Mouse (Mus musculus): ENCODE measurements at regions not wholly inside any gene's neighbourhood (a gene's known extent, or its start where the extent isn't known, plus 50 kb on each side); places are given as distances from the start of the nearest gene placed in this dataset.
A peak's percentile ranks its signal among the peaks of the same experiment; 100 is the strongest.

GRCm38 (mm10) chr13:92911660-92912284, 67.2 kb downstream of the Mtx3 start:
- DNase-seq (ENCODE audit: low spot score in 2 of 2): peak in 1 of 2 experiments; percentile 4

DNA sequence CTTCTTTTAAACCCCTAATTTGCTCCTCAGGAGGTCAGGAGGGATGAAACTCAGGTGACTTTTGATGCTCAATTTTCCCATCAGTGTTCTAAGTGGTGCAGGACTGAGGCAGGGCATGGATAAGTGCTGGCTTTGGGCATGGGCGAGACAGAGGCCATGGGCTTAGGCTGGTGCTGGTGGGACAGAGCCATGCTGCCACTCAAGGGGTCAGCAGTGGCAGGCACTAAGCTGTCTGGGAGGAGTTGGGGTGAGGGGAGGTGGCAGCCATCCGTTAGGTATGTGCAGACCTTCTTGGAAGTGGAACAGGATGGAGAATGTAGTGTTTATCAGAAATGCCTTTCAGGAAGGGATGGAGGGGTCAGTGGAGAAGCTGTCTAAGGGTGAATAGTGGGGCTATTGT, 68.1 kb downstream of the Mtx3 start:
- peak in 1 of 2 experiments; percentile 6 for DNase-seq (ENCODE audit: low spot score in 2 of 2)

DNA sequence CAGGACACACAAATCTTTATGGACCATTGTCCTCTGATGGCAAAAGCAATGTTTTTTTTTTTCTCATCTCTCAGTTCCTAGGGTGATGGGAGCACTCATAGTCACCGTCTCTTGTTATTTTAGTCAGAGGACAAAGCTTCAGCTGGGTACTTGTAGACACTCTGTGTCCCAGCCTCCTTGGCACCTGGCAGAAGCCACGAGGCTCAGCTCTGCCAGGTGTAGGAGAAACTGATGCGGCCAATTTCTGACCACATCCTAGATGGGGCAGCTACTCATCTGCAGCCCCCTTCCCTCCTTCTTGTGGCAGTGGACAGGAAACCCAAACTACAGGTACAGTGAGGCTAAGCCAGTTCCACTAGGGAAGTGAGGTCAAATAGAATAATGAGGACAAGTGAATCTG, 70.1 kb downstream of the Mtx3 start:
- DNase-seq (ENCODE audit: low spot score in 2 of 2): no peak

GRCm38 (mm10) chr13:92915221-92915839, 70.8 kb downstream of the Mtx3 start:
- no peak for DNase-seq (ENCODE audit: low spot score in 2 of 2)

GRCm38 (mm10) chr13:92915948-92916710, 71.6 kb downstream of the Mtx3 start:
- DNase-seq (ENCODE audit: low spot score in 2 of 2): peak in 1 of 2 experiments; percentile 5

DNA sequence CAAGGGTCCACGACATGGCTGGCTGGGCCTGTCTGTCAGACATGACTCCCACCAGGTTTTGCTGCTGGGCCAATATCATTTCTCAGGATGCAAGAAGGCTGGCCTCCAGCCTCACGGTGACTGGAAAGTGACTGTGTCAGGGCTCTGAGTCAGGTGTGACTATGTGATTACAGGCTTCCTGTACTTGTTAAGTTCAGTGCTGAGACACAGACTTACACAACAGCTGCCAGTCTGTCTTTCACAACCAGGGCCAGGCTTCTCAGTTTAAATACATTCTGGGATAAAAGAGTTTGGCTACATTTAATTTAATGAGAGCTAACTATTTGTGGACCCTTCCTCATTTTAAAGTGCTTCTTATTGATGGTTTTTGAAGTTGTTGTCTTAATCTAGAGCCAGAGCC, 75.3 kb downstream of the Mtx3 start:
- DNase-seq (ENCODE audit: low spot score in 2 of 2): no peak

DNA sequence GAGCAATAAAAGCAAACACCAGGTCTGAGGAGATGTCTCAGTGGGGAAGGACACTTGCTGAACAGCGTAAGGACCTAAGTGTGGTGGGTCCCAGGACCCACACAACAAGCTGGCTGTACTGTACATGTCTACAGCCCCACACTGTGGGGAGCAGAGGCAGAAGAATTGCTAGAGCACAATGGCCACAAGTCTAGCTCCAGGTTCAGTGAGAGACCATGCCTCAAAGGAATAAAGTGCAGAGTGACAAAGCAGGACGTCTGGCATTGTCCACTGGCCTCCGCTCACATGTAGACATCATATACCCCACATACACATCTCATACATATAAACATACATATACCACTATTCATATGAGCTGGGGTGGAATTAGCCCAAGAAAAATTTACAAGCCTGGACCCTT, 77.4 kb downstream of the Mtx3 start:
- no peak for DNase-seq (ENCODE audit: low spot score in 2 of 2)

DNA sequence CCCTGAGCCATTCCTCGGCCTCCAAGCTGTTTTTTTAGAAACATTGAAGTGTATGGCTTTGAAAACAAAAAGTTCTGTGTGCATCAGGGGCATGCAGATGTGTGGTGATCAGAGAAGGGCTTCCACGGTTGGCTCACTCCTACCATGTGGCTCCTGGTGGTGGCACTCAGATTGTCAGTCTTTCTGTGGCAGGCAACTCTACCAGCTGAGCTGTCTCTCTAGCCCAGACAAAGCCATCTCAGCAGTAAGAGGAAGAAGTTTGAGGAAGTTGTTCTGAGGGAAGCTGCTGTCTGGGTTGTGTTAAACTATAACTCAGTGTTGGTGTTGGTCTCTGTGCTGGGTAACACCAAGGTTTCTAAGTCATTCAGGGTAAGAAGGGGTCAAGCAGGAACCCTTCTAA, 78.9 kb downstream of the Mtx3 start:
- peak; percentile 7 to 46 for DNase-seq (ENCODE audit: low spot score in 2 of 2)

DNA sequence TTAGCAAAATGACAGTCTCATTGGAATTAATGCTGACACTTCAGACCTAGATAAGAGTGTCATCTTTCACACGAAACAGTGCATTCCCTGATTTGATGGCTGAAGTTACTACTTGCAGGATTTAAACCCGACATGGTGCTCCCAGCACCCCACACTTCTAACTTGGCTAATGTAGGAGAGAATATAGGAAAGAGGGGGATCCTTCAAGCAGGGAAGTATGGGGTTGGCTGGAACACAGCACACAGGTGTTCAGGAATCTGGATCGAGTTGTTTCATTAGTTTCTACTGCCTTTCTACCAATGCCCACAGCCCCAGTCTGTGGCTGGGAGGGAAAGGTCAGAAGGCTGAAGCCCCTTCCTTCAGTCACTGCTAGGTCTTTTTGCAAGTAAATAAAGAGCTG, 79.5 kb downstream of the Mtx3 start:
- DNase-seq (ENCODE audit: low spot score in 2 of 2): no peak

DNA sequence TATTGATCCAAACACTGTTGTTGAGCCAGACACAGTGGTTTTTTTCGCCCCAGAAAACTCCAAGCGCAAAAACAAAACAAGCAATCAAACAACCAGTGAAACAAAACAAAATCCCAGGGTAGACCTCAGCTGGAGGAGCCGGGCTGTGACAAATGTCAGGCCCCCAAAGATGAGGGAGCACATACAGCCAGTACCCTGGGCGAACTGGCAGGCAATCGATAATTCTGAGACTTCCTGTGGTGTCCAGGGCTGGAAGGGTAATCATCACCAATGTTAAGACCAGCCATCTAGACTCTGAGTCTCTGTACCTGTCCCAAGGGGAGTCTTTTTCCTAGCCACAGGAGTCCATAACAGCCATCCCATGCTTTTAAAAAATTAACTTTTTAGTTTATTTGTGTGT, 80.6 kb downstream of the Mtx3 start:
- no peak for DNase-seq (ENCODE audit: low spot score in 2 of 2)

DNA sequence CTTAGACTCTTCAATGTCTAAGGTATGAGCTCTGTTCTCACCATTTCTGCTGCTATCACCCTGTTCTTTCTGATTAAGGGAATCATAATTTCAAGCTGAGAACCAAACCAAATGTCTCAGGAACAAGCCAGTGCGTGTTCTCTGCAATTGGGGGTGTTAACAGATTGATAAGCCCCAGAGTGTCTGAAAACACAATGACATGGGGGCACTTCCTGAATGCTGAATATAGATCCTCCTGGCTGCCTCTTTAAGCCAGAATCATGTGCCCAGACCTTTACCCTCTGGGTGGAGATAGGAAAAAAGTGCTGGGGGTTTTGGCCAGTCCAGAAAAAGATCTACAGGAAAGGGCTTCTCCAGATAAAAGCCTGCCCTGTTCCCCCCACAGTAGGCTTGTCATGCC, 84.0 kb downstream of the Mtx3 start:
- DNase-seq (ENCODE audit: low spot score in 2 of 2): no peak

- DNase-seq (ENCODE audit: low spot score in 2 of 2): no peak
Measured at GRCm38 (mm10) chr13:92931696-92932095, 87.1 kb downstream of the Mtx3 start.

DNA sequence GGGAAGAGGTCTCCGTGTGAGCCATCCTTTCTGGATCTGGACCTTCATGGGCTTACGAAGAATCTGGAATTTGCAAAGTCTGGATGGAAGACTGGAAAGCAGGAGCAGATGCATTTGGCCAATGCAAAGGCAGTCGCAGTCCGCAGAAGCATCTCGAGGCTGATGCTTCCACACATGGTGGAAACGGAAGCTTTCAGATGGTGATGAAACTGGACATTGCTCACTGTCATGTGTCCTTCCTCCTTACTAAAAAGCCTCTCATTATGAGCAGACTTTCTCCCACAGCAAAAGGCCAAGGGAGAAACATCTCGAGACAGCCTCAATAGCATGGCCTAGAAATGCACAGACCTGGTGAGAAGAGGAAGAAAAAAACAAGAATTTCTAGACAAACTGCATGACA, 94.5 kb downstream of the Mtx3 start:
- DNase-seq (ENCODE audit: low spot score in 2 of 2): no peak

DNA sequence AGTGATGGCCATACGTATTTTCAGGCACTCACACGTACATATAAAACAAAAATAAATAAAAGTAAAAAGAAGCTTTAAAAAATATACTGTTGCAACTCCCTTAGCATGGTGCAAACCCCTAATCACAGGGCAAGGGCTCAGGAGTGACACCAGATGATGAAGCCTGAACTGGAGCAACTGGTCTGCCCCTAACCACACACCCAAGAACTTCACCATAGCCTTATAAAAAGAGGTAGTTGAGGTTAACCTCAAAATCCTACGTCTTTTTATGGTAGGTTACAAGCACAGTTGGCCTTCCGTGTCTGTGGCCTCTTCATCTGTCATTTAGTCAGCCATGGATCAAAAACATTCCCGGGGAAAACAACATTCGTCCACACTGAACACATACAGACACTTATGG, 96.0 kb downstream of the Mtx3 start:
- no peak for DNase-seq (ENCODE audit: low spot score in 2 of 2)

- peak in 1 of 2 experiments; percentile 21 for DNase-seq (ENCODE audit: low spot score in 2 of 2)
Measured at GRCm38 (mm10) chr13:92948560-92948959, 104.0 kb downstream of the Mtx3 start.

DNA sequence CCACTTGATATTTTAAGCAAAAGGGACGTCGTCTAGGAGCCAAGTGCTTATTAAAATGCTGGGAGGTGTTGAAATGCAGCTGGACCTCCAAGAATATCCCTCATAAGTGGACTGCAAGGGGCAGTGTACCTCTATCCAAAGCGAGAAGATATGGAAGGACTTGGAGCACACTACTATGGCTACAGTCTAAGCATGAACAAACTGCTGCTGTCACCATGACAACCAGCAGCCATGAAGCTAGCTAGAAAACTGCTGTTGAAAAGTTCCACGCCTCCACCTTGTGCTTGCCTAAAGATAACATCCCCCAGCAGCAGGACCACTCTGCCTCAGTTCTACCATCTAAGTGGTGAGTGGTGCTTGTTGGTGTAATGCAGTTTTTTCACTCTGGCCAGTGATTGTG, 115.5 kb downstream of the Mtx3 start:
- DNase-seq (ENCODE audit: low spot score in 2 of 2): no peak

DNA sequence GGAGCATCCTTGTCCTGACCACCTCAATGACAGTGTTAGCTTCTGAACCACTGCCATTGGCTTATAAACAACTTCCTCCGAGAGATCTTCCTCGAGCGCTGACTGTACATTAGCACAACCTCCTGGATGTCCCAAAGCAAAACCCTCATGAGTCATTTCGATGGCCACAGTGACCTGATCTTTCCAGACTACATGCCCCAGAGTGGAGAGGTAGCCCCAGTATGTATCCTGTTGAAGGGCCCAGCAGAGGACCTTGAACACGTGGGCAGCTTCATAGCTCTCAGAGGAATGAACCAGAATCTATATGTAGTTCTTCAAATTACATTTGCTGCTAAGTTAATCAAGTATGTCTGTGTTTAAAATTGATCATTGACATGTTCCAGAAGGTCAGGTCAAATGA, 118.1 kb downstream of the Mtx3 start:
- DNase-seq (ENCODE audit: low spot score in 2 of 2): no peak

DNA sequence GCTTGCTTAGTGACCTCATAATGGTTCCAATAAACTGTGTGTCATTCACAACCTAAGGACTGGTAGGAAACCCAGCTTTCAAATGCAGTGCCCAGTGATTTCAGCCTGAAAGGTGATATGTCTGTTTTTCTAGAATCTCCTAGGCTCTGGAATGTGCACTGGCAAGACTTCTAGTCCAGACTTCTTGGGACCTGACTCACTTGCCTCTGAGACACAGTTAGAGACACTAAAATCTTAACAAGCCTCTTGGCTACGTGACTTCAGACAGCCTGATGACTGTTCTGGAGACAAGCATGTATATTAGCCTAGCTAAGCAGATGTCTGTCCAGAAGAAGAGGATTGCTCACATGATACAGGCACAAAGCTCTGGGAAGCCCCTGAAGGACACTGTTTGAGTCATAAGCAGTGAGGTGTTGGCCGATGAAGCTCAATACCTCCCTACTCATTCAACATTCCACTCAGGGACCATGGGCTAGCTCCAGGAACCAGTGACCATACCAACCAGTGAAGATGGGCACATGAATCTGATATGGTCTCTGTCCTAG, 118.9 kb downstream of the Mtx3 start:
- no peak for DNase-seq (ENCODE audit: low spot score in 2 of 2)

GRCm38 (mm10) chr13:92964213-92964743, 119.7 kb downstream of the Mtx3 start:
- DNase-seq (ENCODE audit: low spot score in 2 of 2): no peak

DNA sequence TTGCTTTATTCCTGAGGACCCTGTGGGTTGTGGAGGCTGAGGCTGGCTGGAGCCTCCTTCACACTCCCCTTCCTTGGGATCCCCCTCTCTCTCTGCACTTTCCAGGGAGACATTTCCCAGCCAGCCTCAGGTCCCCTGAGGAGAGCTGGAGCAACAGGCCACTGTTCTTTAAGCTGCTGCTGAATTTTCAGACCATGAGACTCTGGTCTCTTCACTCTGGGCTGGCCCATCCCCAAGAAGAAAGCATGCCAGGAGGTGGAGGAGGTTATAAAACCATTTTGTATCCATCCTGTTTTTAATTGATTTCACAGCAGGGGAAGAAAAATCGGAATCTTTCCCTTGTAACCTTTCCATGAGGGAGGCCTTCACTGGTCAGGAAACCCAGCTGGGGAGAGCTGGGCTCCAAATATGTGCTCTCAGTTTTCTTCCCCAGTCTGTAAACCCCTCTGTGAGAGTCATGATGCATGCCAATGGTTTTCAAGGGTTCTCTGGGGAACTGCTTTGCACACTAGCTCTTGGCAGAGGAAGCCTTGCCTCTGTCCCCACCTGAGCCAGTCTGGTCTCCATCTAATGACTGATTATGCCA, 122.6 kb downstream of the Mtx3 start:
- DNase-seq (ENCODE audit: low spot score in 2 of 2): no peak

- no peak for DNase-seq (ENCODE audit: low spot score in 2 of 2)
Measured at GRCm38 (mm10) chr13:92969579-92969978, 125.0 kb downstream of the Mtx3 start.

- no peak for DNase-seq (ENCODE audit: low spot score in 2 of 2)
Measured at GRCm38 (mm10) chr13:92972891-92973290, 128.3 kb downstream of the Mtx3 start.

Data from spleen, postnatal 10 days (tissue).